Mouse (Mus musculus) 3T3-L1 (cell line): Measurements from ENCODE around the gene Ednra.

Source experiments
- DNase-seq: peaks from one replicate; pipeline ENCODE4 v3.0.0-alpha.2; 2015; ENCODE audit warnings: low read depth, low spot score

Ednra gene

DNA sequence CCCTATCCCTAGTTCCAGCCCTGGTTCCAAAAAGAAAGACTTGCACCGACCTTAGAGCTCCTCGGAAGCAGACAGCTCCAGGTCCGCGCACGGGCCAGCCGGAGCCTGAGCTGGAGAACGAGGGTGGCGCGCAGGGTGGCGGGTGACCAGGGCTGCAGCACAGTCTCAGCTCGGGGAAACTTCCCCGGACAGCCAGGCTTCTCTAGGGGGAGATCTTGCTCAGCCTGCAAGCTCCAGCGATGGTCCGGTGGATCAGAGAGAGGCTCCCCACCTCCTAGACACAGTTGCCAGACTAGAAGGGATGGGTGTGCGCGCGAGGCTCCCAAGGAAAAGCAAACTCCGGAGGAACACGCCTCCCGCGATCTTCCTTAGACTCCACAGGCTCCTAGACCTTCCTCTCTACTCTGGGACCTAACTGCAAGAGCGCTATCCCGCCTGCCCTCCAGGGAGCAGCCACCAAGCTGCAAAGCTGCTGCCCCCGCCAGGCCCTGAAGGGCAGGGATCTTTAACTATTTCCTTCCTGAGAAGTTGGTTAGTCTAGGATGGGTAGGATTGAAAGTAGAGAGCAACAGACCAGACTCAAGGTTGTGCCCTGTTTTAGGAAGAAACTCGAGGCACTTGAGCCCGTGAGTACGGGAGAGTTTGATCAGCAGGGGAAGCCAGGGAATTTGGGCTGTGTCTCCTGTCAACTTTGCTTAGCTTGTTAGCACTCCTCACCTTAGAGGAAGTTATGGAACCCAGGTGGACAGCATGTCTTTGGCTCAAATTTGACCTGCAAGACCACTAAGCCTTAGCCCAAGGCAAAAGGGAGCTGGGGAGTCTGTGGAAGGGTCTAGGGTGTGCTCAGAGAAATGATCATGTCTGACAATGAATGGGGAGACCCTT lies at the start of gene Ednra:
Gene Ednra, minus strand, starts transcription at position 419 of the 885 bp plus-strand sequence.
- DNase-seq: peak; percentile 17

DNA sequence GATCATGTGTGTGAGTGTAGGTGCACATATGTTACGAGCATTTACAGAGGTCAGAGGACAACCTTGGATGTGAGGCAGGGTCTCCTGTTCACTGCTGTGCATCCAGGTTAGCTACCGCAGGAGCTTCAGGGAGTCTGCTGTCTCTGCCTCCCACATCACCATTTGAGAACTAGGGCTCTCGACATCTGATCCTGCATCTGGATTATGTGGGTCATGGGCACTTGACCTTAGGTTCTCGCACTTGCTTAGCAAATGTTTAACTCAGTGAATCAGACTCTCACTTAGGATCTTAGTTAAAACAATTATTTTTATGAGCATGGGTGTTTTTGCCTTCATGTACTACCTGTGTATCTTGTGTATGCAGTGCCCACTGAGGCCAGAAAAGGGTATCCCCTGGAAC lies 49.6 kb upstream of the Ednra start:
- no peak for DNase-seq

DNA sequence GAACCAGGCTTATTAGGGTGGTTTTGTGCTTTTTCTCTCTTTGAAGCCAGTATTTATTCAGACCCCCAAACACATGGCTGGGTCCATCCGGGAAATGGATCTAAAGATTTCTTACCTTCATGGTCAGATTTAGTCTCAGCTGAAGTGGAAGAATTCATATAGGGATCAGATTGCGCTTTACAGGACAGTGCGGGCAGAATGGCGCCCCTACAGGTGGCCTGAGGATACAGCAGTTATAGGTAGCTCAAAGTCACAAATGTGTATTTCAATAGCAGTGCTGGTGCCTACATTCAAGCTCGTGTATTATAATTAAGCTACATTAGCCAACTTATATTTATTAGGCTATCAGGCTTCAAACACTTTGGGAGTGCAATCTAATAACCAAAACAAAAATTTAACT lies 49.0 kb upstream of the Ednra start:
- no peak for DNase-seq

DNA sequence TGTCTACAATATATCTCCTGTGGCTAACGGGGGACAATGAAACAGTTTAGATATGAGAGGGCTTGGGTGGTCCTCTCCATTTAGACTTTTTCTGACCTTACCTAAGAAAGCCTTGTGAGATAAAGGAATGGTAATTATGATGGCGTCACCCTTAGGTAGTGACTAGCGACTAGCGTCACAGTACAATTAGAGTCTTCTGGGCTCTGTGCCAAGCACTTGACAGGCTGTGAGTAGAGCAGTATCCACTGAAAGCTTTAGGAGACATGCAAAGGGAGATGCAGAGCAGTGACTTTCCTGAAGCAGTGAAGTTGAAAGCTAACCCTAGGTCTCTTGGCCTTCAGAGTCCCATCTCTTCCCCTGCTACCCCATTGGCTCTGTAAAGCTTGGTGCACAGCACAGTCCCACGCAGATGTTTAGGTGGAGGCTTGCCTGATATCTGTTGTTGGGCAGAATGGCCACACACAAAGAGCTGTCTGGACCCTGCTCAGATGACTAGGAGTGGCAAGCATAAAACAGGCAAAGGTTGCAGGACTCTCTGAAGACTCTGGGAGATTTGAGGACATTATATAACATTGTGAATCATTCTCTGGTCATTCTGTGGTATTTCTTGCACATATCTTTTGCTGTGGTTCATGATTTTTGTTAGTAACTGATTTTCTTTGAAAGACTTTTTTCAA lies 48.1 kb upstream of the Ednra start:
- DNase-seq: peak; percentile 53

DNA sequence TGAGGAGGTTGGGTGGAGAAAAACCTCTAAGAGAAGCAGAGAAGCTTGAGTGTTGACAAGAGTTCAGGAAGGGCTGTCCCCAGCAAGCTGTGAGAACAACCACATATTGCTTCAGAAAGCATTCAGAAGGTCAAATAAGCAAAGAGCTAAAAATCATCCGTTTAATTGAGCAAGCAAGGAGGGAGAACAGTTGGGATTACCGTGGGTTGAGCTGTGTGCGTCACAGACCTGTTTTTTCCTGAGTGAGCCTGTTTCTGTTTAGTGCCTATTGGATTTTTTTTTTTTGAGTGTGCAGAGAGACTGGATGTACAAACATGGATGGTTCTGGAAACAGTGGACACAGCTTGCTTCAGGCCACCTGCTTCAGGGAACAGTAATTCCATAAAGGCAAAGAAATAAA lies 46.7 kb upstream of the Ednra start:
- no peak for DNase-seq

DNA sequence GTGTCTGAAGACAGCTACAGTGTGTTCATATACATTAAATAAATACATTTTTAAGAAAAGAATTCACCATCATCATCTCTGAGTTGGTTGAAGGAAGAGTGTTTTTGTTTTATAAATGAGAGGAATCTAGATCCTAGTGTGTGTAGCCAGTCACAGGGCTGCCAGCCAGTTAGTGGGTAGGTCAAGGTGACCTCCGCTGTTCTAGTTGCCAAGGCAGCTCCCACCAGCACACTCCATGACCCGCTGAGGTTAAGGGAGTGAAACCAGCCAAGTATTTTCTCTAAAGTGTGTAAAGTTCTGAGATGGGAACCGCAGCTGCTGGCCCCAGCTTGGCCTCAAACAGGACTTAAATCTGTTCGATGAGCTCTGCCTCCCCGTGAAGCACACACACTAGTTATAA lies 44.7 kb upstream of the Ednra start:
- DNase-seq: no peak

DNA sequence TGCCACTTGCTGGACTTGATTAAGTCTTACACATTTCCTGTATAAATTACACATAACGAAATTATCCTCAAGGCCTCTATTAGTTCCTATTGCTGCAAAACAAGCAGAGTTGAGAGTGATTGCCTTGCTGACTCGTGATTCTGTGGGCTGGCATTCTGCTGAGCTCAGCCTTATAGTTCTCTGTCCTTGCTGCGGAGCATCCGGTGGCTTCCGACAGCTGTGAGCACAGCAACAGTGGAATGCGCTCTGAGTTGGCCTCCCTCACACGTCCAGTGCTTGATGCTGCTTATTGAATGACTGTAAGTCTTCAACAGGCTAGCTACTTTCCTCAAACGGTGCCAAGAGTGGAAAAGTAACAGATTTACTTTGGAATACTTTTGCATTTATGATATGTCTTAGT lies 40.0 kb upstream of the Ednra start:
- peak; percentile 43 for DNase-seq

DNA sequence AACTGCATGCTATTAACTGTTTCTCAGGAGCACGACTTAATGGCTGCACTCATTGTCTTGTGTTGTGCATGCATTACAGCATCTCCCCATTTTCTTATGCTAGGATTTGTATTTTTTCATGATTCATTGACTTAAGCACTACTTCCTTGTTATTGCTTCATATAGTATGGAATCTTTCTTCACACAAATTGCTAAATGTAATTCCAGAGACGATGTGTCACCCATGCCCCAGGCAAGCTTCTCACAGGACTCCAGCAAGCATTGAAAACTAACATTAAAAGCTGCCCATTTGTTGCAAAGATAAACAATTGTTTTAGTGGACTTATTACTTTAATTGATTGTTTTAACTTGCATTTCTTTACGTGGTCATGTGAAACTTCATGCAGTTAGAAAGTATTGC lies 38.7 kb upstream of the Ednra start:
- DNase-seq: peak; percentile 88

DNA sequence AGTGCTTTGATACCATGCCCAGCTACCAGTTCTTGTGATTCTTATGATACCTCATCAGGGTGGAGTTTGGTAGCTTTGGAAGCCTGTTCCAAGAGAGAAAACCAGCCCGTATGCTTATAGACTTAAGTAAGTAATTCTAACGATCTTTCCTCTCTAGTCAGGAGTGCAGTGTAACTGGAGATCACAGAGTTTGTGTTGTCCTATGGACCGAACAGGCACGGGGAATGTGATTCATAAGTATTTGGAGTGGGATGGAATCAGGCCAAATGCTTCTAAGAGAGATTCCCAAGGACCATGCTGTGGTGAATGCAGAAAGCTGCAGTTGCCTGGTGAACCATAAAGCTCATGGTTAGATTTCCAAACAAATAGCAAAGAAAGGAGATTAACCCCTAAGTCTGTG lies 31.2 kb upstream of the Ednra start:
- peak; percentile 52 for DNase-seq

DNA sequence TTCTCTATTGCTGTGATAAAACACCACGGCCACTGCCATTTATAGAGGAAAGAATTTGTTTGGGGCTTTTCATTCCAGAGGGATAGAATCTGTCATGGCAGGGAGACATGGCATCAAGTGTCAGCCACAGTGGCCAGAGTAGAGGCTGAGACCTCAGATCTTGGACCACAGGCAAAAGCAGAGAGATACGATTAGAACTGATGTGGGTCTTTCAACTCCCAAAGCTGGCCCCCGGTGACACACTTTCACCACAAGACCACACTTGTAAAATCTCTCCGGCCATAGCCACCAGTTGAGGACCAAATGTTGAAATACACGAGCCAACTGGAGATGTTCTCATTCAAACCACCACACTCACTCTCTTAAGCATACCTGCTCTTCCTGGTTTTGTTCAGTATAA lies 29.5 kb upstream of the Ednra start:
- no peak for DNase-seq

DNA sequence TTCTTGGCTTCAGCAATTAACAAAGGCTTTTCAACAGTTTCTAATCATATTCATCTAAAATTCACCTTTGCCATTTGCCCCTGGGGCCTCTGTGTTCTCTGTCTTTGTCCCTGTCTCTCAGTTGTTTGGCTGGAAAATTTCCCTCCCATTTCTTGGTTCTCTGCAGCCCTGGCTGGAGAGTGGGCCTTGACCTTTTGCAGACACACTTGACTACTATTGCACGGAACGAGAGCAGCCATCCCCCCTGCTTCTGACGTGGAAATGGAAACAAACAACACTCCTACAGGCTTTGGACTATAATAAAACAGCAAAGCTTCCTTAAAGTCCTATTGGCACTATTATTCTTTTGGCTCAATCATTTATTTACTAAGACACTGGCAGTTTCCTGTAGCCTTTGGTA lies 27.8 kb upstream of the Ednra start:
- no peak for DNase-seq

DNA sequence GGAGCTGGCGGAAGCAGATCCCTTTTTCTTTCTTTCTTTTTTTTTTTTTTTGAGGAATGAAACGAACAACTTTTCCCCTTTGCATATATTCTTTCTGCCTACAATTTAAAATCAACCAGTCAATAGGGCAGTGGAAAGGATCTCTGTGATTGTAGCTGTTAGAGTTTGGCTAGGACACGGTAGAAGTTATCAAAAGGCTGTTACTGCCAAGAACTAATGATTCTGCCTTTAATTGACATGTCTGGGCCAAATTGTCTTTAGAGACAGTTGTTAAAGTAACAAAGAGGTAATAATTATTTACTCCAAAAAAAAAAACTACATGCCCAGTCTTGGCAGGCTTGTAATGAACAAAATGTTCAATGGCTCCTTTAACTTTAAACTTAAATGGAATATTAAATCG lies 26.1 kb upstream of the Ednra start:
- no peak for DNase-seq

DNA sequence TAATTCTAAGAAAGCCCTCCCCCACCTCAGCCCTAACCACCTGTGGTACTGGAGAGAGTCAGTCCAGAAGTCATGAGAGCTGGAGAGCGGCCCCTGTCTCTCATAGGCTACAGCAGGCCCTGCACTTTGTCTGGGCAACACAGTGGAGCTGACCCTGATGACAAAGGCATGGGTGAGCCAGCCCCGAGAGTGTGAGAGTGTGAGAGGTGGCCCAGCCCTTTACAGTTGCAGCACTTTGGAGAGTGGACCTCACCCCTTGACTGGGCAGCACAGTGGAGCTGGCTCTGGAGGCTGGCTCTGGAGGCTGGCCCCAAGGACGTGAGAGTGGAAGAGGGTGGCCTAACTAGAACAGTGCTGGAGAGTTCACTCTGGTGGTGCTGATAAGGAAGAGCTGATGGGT lies 20.2 kb upstream of the Ednra start:
- no peak for DNase-seq

DNA sequence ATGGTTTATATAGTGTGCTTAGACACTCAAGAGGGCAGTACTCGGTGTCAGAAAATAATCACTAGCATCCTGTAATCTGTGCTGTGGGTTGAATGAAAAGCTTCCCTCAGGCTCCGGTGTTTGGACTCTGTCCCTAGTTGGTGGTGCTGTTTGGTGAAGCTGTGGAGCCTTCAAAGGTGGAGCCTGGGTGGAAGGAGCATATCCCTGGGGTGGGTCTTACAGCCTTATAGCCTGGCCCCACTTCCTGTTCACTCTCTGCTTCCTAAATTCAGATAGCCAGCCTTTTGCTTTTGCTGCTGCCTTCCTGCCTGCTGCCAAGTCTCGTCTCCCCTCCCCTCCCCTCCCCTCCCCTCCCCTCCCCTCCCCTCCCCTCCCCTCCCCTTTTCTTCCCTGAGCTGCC lies 18.1 kb upstream of the Ednra start:
- no peak for DNase-seq

DNA sequence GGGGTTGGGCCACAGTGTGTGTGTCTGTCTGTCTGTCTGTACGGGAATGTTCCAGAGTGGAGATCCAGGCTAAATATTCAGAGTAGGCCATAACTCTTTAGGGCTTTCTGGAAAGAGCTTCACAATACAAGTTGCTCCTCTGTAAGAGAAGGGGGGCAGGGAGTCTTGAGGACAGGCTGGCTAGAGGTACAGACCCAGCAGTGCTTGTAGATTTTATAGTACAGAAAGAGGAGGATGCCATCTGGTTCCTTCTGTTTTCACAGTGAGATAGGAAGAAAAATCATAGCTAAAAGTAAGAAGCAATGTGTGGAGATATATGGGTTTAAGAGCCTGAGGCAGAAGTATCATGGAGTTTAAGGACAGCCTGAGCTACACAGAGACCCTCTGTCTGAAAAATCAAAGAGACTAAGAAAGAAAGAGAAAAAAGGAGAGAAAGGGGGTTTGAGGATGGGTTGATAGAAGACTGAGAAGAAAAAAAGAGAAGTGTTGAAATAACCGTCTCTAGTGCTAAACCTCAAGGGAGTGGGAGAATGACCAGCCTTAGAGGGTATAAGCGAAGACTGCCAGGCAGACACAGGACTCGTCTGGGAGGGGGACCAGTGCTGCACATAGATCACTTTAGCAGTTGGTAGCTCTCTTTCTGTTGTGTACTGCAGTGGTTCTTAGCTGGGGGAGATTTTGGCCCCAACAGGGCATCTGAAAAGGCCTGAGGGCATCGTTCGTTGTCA lies 16.9 kb upstream of the Ednra start:
- no peak for DNase-seq

DNA sequence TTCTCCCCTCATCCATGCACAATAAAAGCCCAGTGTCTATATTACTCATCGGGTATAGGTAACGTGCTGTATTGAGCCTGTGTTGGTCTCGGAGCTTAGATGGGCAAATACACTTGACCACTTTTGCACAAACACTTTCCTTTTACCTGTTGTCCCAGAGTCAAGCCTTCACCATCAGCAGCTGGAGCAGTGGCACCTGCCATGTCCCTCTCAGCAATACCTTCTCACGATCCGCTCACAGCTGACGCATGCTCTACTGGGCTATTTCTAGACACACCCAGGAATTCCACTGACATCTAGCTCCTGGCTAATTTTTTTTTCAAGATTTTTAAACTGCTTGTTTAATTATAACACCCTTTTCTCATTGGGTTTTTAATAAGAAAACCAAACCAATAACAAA lies 14.2 kb upstream of the Ednra start:
- no peak for DNase-seq

DNA sequence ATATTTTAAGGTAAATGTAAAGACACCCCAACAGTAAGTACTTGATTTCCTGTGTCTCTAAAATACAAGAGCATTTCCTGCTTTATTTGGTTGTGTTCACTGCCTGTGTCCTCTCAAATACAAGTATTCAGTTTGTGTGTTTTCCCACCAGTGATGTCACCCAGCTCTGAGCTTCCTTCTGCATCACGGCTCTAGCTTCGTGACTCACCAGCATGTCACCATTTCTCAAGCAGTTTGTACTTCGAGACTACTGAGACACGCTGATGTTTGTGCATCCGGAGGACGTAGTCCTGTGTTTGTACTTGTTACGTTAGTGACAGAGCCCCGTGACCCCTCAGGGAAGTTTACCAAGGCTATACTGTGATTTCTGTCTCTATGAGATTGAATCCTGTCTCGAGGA lies 13.1 kb upstream of the Ednra start:
- peak; percentile 75 for DNase-seq

DNA sequence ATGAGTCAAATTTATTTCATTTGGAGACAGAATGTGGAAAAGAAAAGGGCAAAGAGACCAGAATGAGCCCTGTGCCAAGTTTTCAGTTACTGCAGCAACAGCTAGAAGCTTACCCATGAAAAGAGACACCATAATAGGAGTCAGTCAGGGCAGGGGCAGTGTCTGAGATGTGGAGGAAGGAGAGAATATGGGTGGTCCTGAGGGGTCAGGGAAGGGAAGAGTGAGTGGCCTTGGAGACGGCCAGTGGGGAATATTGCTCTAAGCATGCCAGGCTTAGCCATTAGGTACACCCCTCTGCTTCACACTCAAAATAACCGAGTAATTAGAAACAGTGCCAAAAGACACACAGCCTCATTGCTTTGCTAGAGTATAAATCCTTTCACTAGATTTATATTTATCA lies 9.5 kb upstream of the Ednra start:
- DNase-seq: no peak

DNA sequence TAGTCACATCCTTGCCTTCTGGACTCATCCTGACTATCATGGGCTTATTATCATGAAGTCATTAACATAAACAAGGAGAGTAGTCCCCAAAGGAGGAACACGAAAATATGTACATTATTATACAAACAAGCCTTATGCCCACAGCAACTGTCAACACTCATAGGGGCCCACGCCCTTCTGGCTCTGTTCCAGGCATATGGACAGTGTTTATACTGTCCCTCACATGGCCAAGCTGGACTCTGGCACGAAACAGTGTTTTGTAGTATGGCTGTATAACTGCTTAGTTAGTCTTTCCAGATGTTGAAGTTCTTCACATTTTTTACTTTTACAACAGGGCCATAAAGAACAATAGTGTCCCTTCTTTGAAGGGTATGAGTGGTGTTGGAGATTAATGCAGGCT lies 8.7 kb upstream of the Ednra start:
- no peak for DNase-seq

DNA sequence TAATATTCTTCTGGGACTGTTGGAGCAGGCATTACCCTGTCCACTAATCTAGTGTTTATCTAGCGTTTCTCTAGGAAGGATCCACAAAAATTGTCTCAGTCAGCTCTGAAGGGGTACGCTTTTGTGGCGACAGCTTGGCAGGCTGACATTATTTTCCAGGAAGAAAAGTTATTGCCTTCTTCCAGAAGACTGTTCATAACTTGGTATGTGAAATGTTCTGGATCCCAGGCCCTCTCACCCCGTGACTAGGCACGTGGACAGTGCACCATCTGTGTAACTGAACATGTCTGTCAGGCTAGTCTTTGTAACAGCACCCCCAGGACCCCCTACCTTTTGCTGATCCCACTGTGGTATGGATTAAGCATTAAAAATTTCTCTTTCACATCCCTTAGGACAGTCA lies 1.1 kb upstream of the Ednra start:
- DNase-seq: no peak

DNA sequence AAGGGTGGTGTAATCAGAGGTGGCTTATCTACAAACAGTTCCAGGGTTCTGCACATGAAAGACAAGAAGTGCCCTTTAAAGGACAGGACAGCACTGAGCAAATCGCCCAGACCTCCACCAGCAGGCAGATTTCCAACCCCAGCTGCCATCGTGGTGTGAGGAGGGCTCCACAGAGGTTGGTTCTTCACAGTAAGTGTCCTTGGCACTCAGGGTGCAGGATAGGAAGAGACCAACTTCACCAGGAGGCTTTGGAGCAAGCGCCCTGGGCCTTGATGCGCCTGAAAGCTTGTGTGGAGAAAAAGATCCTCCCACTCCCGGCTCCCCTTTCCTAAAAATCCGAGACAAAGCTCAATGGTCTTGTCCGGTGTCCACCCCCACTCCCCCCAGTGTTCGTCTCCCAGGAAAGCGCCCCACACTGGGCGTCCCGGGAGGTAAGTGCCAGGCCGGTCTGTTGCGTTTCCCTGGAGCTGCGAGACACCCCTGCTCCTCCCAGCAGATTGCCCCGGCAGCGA lies 674 bp downstream of the Ednra start:
- DNase-seq: no peak

DNA sequence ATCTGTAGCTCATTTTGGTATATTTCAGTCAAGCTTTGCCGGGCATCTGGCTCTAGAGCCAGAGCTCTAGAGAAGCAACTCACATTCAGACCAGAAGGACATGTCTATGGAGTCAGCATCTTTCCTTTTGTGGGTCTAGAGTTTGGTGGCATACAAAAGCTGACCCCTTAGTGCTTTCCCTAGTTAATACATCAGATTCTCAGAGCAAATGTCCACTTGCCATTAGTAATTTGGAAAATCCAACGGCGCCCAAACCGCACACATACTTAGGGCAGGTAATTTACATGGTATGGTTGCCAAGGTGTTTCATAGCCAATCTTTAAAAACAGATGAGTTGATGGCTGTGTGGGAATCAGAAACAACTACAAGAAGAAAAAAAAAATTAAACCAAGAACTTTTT lies 1.2 kb downstream of the Ednra start:
- no peak for DNase-seq
